Mouse (Mus musculus): ENCODE measurements around the gene Mical2. TPM values are rescaled to one million over a fixed set of nuclear protein-coding genes. Genes with fewer than 3 reads are reported as not detected.

The Mical2 gene
- polyA plus RNA-seq, 1 experiment from 2014 or later = 134 TPM

DNA sequence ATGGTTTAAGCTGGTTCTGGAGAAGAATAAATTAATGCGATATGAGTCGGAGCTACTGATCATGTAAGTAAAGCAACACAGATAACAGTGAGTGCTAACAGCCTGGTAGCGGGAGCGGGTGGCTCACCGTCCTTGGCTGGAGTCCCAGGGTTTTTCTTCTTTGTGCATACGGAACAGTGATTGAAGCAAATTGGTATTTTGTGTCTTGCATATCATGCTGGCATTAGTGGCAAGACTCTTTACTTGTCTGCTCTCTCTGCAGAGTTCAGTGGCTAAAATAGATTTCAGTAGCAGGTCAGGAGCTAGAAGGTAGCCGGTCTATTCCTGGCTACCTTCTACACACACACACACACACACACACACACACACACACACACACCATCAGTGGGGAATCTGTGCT is 181.9 kb downstream of the Mical2 start:
- no peaks in the 10 kb centered on the region for H3K27me3 ChIP-seq
- peak; percentile 71; the same call in 1 of the 2 replicates for ATAC-seq (replicated peaks; ENCODE audit: insufficient number of reproducible peaks, insufficient read depth, low FRiP score, low read depth)
- peak overlapping the region; percentile 83 for H3K27ac ChIP-seq

DNA sequence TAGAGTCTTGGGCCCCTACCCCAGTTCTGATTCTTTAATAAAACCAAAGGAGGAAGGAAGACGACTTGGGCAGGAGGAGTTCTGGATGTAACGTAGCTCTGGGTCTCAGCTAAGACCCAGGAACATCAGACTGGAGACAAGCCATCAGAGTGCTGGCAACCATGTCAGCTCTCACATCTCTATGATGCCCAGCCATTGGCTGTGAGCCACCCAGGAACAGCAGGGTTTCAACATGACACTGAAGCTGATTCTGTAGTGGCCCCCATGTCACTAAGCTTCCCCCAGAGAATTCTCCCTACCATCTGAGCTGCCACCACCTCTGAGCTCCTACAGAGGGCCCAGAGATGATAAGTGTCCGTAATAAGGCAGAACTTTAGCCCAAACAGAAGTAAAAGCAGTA is 184.3 kb downstream of the Mical2 start:
- Histone ChIP-seq H3K27me3 (no peaks in the 10 kb centered on the region), H3K36me3 (no peaks in the 10 kb centered on the region), H3K4me1 (replicated peaks) (peaks cover 19% of the 10 kb centered on the region), H3K9me3 (replicated peaks) (no peaks in the 10 kb centered on the region), H3K4me2 (no peak overlapping the region), H3K27ac (no peak overlapping the region), H3K4me3 (no peak overlapping the region), H3K9ac (no peak overlapping the region)
- ATAC-seq (replicated peaks; ENCODE audit: insufficient number of reproducible peaks, insufficient read depth, low FRiP score, low read depth) = no peak
- 86% methylated on average over 3 of the region's 3 CpGs for WGBS

More for the DNA sequence above, 181.9 kb downstream of the Mical2 start:
- Histone ChIP-seq H3K9ac (no peak overlapping the region), H3K9me3 (replicated peaks) (no peaks in the 10 kb centered on the region), H3K4me1 (replicated peaks) (peaks cover 19% of the 10 kb centered on the region), H3K4me2 (peak overlapping the region; percentile 24; the same call in 1 of the 2 replicates), H3K36me3 (no peaks in the 10 kb centered on the region), H3K4me3 (no peak overlapping the region)
- WGBS = 35% methylated on average over 7 of the region's 7 CpGs

DNA sequence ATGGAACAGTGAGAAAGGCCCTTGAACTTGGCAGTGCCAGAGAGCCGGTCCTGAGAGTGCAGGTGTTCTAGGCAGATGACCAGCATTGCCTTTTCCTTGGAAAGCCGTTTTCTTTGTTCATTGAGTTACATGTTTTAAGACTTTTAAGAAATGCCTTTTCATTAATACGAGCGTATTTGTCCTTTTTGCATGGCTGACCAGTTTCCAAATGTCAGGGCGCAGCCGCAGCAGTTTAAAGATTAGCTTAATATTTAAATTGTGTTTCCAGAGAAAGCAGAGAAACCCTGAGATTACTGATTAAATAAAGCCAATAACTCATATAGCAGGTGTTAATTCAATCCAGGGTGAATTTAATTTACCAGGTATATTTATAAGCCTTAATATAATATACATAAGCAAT is 187.6 kb downstream of the Mical2 start:
- no peak for ATAC-seq (replicated peaks; ENCODE audit: insufficient number of reproducible peaks, insufficient read depth, low FRiP score, low read depth)
- Histone ChIP-seq H3K4me1 (replicated peaks) (peaks cover 17% of the 10 kb centered on the region), H3K4me2 (no peak overlapping the region), H3K36me3 (no peaks in the 10 kb centered on the region), H3K4me3 (no peak overlapping the region), H3K27me3 (0 out of 2 replicates have a peak, but pooled peaks cover 3% of the 10 kb centered on the region), H3K27ac (no peak overlapping the region), H3K9me3 (replicated peaks) (no peaks in the 10 kb centered on the region), H3K9ac (no peak overlapping the region)
- WGBS = 81% methylated on average over 6 of the region's 6 CpGs

DNA sequence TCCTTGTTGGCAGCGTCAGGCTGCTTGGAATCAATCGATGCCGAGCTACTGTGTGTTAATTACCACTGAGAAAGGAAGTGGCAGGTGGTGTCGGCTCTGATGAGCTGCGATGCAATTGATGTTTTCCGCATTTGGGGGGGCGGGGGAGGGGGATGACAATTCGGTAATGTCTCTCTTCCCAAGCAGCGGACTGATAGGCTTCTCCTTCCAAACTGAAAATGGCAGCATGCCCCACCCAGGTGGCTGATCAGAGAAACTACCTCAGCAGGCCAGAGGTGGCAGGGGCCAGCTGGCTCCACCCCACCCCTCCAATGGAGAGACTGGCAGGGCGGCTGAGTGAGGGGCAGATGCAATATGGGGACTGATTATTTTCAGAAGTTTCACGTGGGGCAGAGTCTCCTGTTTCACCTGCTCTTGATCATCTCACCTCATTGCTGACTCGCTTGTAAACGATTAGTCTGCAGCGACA is 190.4 kb downstream of the Mical2 start:
- Histone ChIP-seq H3K4me2 (no peak overlapping the region), H3K27me3 (0 out of 2 replicates have a peak, but pooled peaks cover 3% of the 10 kb centered on the region), H3K9ac (no peak overlapping the region), H3K36me3 (no peaks in the 10 kb centered on the region), H3K4me3 (no peak overlapping the region), H3K4me1 (replicated peaks) (peaks cover 15% of the 10 kb centered on the region), H3K27ac (no peak overlapping the region), H3K9me3 (replicated peaks) (no peaks in the 10 kb centered on the region)
- ATAC-seq (replicated peaks; ENCODE audit: insufficient number of reproducible peaks, insufficient read depth, low FRiP score, low read depth) = no peak
- 30% methylated on average over 14 of the region's 14 CpGs for WGBS

DNA sequence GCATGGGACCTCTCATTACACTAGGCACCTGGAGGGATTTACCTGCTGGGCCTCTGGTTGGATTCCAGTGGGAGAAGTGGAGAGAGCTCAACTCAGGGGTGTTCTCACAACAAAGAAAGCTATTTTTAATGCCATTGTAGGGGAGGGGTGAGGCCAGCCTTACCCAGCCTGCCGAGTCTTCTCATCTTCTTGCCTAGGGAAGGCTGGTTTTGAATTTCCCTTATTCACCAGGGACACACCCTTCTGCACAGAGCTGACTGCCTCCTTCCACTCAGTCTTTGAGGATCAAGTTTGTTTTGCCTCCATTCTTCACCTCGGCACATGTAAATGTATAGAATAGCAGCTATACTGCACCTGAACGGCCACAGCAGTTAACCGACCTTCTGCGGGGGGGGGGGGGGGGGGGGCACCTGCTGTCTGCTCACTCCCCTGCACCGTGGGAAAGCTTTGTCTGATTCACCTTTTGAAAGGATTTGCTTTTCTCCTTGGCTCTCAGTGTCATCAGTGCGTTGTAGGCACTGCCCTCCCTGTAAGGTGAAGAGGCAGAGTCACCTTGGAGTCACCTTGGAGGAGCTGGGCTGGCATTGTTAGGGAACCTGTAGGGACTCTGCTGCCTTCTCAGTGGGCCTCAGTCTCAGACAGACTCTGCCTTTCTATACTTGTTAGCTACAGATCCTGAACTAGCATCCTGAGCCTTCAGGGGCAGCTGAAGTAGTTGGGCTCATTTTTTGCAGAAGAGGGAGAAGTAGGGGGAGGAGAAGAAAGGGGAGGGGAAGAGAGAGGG is 191.3 kb downstream of the Mical2 start:
- Histone ChIP-seq H3K4me2 (no peak overlapping the region), H3K27me3 (0 out of 2 replicates have a peak, but pooled peaks cover 3% of the 10 kb centered on the region), H3K9me3 (replicated peaks) (no peaks in the 10 kb centered on the region), H3K9ac (no peak overlapping the region), H3K4me3 (no peak overlapping the region), H3K27ac (no peak overlapping the region), H3K4me1 (replicated peaks) (peaks cover 15% of the 10 kb centered on the region), H3K36me3 (no peaks in the 10 kb centered on the region)
- ATAC-seq (replicated peaks; ENCODE audit: insufficient number of reproducible peaks, insufficient read depth, low FRiP score, low read depth) = no peak
- 39% methylated on average over 5 of the region's 7 CpGs for WGBS

DNA sequence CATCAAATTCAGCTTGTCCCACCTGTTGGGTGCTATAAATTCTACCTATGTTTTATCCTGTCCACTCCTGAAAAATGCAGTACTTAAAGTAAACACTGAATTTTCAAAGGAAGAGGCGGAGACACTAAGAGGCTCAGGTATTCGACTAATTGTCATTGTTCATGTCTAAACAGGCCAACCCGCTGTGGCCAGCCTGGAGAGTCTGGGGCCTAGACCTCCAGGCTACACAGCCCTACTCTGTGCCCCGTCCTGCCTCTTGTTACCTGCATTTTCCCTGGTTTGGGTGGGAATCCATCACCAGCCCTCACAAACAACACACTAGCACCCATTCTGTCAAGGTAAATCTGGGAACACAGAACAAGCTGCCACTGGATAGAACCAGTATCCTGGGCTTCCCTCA is 191.9 kb downstream of the Mical2 start:
- WGBS = 85% methylated on average over 4 of the region's 4 CpGs
- no peak for ATAC-seq (replicated peaks; ENCODE audit: insufficient number of reproducible peaks, insufficient read depth, low FRiP score, low read depth)
- Histone ChIP-seq H3K9ac (no peak overlapping the region), H3K27ac (no peak overlapping the region), H3K36me3 (no peaks in the 10 kb centered on the region), H3K27me3 (0 out of 2 replicates have a peak, but pooled peaks cover 3% of the 10 kb centered on the region), H3K4me1 (replicated peaks) (peaks cover 15% of the 10 kb centered on the region), H3K4me3 (no peak overlapping the region), H3K4me2 (no peak overlapping the region), H3K9me3 (replicated peaks) (no peaks in the 10 kb centered on the region)

DNA sequence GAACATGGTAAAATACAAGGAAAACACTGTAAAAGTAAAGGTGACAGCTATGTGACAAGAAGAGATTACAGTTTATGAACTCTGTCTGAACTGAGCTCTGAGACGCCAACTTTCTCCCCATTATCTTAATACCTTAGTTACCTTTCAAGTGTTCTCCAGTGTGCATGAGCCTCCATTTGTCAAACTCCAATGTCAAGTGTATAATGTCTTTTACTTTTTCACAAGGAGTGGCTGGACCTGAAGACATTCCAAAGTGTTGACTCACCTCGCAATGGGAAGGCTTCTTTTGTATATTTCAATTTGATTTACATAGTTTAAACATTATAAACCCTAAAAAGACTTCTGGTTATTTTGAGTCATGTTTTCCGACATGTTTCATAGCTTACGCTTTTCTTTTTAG is 197.8 kb downstream of the Mical2 start:
- H3K27me3 ChIP-seq = no peaks in the 10 kb centered on the region
- no peak overlapping the region for H3K9ac ChIP-seq
- no peaks in the 10 kb centered on the region for H3K9me3 ChIP-seq (replicated peaks)
- H3K4me2 ChIP-seq = no peak overlapping the region
- no peak overlapping the region for H3K4me3 ChIP-seq
- no peak for ATAC-seq (replicated peaks; ENCODE audit: insufficient number of reproducible peaks, insufficient read depth, low FRiP score, low read depth)
- no peaks in the 10 kb centered on the region for H3K36me3 ChIP-seq
- WGBS = 74% methylated on average over 4 of the region's 4 CpGs
- H3K27ac ChIP-seq = no peak overlapping the region
- peaks cover 11% of the 10 kb centered on the region for H3K4me1 ChIP-seq (replicated peaks)

DNA sequence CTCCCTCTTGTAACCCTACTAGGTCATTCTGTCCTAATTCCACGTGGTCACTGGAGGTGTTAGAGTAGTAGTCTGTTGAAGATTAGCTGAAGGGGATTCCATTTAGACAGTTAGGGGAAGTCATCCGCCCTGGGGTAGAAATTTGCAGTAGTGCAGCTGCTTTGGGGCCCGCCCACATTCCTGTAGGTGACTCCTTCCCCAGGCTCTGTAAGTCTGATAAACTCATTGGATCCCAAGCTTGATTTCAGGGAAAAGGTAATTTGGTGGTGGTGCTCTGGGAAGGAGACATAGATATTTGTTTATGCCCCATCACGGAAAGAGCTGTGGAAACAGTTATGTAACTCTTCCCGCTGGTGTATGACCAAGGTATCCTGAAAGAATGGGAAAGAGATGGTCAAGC is 201.2 kb downstream of the Mical2 start:
- no peaks in the 10 kb centered on the region for H3K27me3 ChIP-seq
- peak overlapping the region; percentile 99 for H3K27ac ChIP-seq
- peak overlapping the region; percentile 77 for H3K4me3 ChIP-seq
- no peak overlapping the region for H3K9ac ChIP-seq
- no peak for ATAC-seq (replicated peaks; ENCODE audit: insufficient number of reproducible peaks, insufficient read depth, low FRiP score, low read depth)
- no peaks in the 10 kb centered on the region for H3K9me3 ChIP-seq (replicated peaks)
- H3K4me2 ChIP-seq = peak overlapping the region; percentile 91
- 42% methylated on average over 5 of the region's 5 CpGs for WGBS
- peaks cover 21% of the 10 kb centered on the region for H3K4me1 ChIP-seq (replicated peaks)
- no peaks in the 10 kb centered on the region for H3K36me3 ChIP-seq

DNA sequence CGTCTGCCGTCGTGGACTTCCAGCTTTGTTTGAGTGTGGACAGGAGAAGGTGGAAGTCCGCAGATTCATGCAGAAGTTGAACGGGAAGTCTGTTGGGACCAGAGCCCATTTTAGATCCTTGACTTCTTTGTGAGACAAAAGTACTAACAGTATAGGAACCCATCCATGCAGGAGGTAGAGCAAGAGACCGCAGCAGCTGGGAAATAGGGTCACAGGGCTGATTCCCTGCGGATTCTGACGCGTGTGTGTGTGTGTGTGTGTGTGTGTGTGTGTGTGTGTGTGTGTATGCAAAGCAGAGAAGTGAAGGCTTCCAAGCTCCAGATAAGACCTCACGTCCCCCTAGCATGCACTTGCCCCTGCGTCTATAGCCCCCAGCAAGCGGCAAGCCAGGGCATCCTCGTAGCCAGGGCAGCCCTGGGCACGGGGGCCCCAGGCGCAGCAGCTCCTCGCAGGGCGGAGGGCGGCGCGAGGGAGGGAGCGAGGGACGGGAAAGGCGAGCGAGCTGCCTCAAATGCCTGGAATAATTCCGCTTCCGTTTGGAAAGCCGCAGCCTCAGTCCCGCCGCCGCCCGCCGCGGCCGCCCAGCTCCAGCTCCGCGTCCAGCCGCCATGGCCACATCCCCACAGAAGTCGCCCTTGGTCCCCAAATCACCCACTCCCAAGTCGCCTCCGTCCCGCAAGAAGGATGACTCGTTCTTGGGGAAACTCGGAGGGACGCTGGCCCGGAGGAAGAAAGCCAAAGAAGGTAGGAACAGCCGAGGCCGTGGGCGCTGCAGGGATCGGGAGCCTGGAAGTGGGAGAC is 201.9 kb downstream of the Mical2 start, which contains the start of gene Parva:
Parva (plus strand) TSS at position 149 of the 801 bp plus-strand sequence.
- H3K27me3 ChIP-seq = no peaks in the 10 kb centered on the region
- ATAC-seq (replicated peaks; ENCODE audit: insufficient number of reproducible peaks, insufficient read depth, low FRiP score, low read depth) = peak; percentile 91
- H3K27ac ChIP-seq = peak within 1 kb of the TSS; percentile 99
- H3K36me3 ChIP-seq = no peaks in the 10 kb centered on the region
- peaks cover 21% of the 10 kb centered on the region for H3K4me1 ChIP-seq (replicated peaks)
- no peaks in the 10 kb centered on the region for H3K9me3 ChIP-seq (replicated peaks)
- H3K4me3 ChIP-seq = peak within 1 kb of the TSS; percentile 77
- peak within 1 kb of the TSS; percentile 97 for H3K9ac ChIP-seq
- WGBS = 1% methylated on average over 49 of the region's 49 CpGs
- H3K4me2 ChIP-seq = peak within 1 kb of the TSS; percentile 91

DNA sequence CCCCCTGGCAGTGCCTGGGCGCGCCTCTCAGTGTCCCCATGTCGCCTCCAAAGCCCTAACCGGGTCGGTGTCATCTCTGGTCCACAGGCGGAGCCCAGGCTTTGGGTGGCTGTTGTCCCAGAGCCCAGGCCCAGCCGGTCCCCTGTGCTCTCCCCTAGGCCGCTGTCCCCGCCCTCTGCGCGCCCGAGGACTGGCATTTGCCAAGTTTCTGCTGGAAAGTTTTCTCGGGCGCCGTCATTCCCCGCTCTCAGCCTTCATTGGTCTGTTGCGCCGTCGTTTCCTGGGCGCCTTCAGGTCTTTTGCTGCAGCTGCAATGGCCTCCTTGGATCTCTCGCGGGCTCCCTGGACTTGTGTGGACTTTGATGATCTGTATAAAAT is 202.5 kb downstream of the Mical2 start:
- H3K9ac ChIP-seq = peak overlapping the region; percentile 97
- H3K4me2 ChIP-seq = peak overlapping the region; percentile 91
- H3K4me1 ChIP-seq (replicated peaks) = peaks cover 21% of the 10 kb centered on the region
- H3K4me3 ChIP-seq = peak overlapping the region; percentile 77
- H3K27ac ChIP-seq = peak overlapping the region; percentile 99
- ATAC-seq (replicated peaks; ENCODE audit: insufficient number of reproducible peaks, insufficient read depth, low FRiP score, low read depth) = peak; percentile 95
- no peaks in the 10 kb centered on the region for H3K27me3 ChIP-seq
- WGBS = under 1% methylated on average over 22 of the region's 22 CpGs
- H3K9me3 ChIP-seq (replicated peaks) = no peaks in the 10 kb centered on the region
- H3K36me3 ChIP-seq = no peaks in the 10 kb centered on the region

DNA sequence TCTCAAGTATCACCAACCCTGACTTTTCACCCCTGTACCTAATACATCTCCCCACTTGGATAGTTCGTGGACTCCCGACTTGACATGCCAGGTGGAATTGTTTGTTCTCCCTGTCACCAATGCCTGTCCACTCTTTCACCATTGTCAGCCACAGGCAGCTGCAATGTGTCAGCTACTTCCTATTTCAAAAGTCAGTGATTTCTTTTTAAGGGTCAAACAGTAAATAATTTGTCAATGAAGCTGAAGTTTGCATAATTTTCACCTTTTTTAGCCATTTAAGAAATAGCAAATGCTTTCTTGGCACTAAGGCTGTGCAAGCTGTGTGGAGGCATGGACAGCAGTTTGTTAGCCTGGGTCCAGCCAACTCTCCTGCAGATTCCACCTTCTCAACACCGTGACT is 214.2 kb downstream of the Mical2 start:
- Histone ChIP-seq H3K4me1 (replicated peaks) (peaks cover 54% of the 10 kb centered on the region), H3K9ac (no peak overlapping the region), H3K9me3 (replicated peaks) (0 out of 2 replicates have a peak, but pooled peaks cover 2% of the 10 kb centered on the region), H3K36me3 (peaks cover 7% of the 10 kb centered on the region), H3K4me3 (no peak overlapping the region), H3K27ac (no peak overlapping the region), H3K27me3 (no peaks in the 10 kb centered on the region), H3K4me2 (no peak overlapping the region)
- 45% methylated on average over 3 of the region's 3 CpGs for whole genome bisulfite sequencing
- ATAC-seq (replicated peaks; ENCODE audit: insufficient number of reproducible peaks, insufficient read depth, low FRiP score, low read depth) = no peak
